ENCODE assay signal across 12 mouse cellular contexts in genomic region chr16:49878051-49878450, GRCm38 (mm10).
"Had no signal": no experiment of that assay in that cellular context is flagged by ENCODE, and none has a peak within 500 bp of the region (broad histone marks: within the 10 kb centered on the region; RNA-seq: fewer than 3 reads in every experiment).

No protein-coding gene starts in this region.

- DNase-seq: left cerebral cortex, postnatal 4 days; liver; liver, embryonic 13.5 days; liver, postnatal 0 days; lung, adult 18-20 months; lung, adult 2 months; lung, embryonic 14.5 days; lung, postnatal 10 days; lung, postnatal 14 days; lung, postnatal 36 days; lung, postnatal 4 days; midbrain, embryonic 14.5 days had no signal
